Mouse (Mus musculus): Measurements from ENCODE around the gene Ift122.

GRCm38 (mm10) chr6:115890601-115891000, 37.3 kb downstream of the Ift122 start:
- TF ChIP-seq TAL1 (IDR thresholded peaks at IDR 0.05; ENCODE audit: low read length) (no peak), GATA1 (IDR thresholded peaks at IDR 0.05; ENCODE audit: low read length) (no peak)

Data from erythroblast, embryonic 14.5 days (primary cell).